Mouse (Mus musculus) small intestine, adult 2 months (tissue): ENCODE results near the gene Gnb5.

ENCODE experiments used
- CTCF ChIP-seq: fragments of 200-500 bp; IDR thresholded peaks from 2 replicates; pipeline ENCODE4 v1.5.1; 2012; ENCODE audit warnings: low read depth, mild to moderate bottlenecking, control low read depth, inconsistent platforms, low read length, moderate library complexity, mixed read lengths; ENCODE audit not compliant: insufficient replicate concordance, insufficient read length; ENCODE audit errors: extremely low read depth
- POLR2A ChIP-seq: fragments of 200-500 bp; IDR thresholded peaks from 2 replicates; pipeline ENCODE4 v1.6.1; 2012; ENCODE audit warnings: low read depth, mild to moderate bottlenecking, control low read depth, inconsistent platforms, low read length, moderate library complexity

DNA sequence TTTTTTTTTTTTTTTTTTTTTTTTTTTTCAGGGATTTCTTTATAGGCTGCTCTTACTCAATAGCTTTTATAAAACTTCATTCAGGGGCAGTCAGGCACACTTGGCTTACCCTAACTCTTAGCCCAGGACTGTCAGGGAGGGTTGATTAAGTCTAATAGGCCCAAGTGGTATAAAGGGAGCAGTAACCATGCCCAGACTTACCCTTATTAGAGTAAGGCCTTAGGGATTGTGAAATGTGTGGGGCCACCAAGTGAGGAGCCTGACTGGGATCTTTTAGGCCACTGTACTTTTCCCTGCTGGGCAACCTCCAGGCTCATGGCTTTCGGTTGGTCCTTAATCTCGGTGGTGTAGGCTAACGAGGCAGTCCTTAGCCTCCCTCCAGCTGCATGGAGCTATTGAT, 42.6 kb downstream of the Gnb5 start:
- TF ChIP-seq CTCF = no peak
- TF ChIP-seq POLR2A = no peak
